Mouse (Mus musculus) c-Kit-negative CD71-positive TER-119-positive erythroid progenitor cells, embryonic 14.5 days (primary cell): ENCODE data around the gene Gm6899.

ENCODE experiments used
- DNase-seq: peaks from one replicate; pipeline ENCODE4 v3.0.0-alpha.2; 2013; ENCODE audit warnings: low read depth, low spot score

Gm6899 gene

DNA sequence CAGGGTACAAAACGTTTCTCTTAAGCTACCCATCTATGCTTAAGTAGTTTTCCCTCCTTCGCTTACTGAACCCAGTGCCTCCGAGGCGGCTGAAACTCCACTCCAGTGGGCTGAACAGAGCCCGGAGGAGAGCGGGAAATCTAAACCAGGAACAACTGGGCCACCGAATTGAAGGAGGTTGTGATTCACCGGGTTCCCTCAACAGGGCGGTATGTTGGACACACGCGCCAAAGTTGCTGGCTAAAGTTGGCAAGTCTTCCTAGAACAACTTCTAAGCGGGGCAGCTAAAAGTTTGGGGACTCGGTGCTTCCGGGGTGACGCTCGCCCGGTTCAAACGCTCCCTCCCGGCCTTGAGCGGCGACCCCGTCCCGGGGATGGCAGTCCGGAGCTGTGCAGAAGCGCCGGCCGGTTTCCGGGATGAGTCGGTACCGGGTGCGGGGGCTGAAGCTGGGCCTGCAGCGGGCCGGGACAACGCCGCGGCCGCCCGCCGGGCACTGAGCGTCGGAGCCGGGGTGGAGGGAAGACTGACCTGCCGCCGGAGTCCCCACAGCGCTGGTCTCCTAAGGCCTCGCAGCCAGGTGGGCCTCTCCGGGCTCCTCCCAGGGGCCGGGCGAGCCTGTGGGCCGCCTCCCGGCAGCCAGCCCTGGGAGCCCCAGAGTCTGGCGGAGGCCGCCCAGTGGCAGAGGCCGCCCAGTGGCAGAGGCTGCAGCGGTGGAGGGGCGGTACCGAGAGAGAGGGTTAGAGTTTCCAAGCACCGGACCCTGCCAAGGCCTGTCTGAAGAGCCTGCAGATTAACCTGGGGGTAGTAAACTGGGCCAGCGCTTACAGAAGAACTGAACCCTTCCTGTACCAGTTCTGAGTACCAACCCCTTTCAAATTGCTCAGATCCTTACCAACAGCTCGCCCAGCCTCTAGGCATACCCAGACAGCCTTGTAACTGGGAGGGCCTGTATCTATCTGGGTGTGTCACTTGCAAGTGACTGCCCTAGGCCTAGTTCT is at the start of gene Gm6899, which contains the start of gene Vrk2:
Gm6899 (plus strand) TSS at position 181 of the 999 bp plus-strand sequence.
Vrk2 (minus strand) TSS at position 939 of the 999 bp plus-strand sequence.
- DNase-seq = peak; percentile 81

DNA sequence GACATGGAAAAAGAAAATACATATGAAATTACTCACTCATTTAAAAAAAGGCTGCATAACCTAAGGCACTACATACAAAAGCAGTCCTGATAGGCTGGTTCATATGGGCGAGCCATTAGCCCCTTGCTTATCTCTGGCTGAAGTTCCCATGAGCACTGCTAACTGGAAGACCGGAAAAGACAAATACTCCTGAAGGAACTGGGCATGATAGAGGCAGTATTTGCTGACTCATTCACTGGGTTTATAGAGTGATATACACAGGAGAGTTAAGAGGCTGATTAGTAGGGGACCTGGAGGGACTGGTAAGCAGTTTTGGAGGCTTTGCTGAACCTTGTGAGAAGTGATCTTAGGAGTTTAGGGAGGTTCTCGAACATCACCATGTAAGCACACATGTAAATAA is 41.5 kb upstream of the Gm6899 start:
- peak; percentile 41 for DNase-seq

DNA sequence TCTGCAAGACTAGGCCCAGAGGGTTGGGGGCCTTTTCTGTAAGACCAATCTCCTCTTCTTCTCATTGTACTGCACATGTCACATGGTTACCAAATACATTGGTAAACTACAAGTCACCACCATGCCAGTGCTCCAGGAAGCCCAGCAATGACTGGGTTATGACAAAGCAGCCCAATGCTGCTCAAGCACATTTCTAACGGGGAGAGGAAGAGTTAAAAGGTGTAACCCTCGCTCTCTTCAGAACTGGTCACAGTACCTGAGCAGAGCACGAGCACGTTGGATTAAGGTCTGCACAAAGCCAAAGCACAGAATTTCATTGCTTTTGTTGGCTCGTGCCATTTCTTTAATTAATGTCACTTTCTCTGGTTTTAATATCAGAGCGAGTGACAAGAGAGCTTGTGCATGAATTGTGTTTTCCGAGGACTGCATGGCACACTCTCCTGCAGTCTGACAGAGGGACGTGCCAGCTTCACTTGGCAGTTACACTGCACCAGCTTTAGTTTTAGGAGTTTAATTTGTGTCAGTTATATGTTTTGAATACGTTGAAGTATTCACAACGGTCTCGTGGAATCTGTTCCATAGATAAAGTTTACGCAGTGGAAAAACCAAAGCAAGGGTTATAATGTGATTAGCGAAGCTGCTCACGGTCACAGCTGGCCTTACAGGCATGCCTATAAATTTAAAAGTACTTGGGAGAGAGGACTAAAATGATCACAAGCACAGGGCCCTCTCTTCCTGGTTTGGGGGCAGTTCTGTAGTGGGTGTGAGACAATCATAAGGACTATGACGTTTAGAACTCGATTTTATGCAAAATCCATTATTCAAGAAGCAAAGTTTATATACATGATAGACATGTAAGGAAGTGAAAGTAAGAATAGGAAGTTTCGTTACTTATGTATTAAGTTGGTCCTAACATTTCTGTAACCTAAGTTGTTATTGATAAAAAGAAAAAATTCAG is 7.4 kb upstream of the Gm6899 start:
- no peak for DNase-seq

DNA sequence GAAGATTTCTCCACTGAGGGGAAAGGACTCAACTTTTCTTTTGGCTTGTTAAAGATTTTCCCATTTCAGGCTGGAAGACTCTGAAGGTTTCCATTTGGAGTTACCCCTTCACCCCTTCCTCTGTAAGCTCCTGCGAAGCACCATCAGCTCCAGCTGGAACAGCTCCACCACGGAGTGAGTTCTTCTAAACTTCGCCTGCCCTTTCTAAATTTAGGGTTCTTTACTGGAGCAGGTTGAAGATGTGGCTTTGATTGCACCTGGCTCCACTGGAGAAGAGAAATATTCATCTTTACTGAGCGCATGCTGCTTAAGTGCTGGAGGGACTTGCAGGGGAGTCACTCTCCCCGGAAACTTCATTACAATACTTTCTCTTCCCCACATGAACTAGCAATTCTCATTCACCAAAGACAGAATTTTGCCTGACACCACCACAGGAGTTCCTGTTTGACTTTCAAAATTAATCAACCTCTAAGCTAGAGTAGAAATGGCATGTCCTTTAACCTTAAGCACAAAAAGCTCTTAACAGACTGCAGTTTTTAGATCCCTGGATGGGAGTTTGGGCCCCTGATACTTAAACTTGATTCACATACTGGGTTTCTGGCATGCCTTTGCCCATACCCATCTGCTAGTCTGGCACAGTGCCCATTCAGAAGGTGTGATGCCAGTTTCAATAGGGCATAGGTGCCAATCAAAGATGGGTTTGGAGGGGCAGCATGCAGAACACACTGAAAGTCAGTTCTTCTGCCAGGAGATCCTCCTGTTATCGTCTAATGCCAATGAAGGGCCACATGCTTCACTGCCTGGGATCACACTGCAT is 6.5 kb upstream of the Gm6899 start:
- DNase-seq = no peak

DNA sequence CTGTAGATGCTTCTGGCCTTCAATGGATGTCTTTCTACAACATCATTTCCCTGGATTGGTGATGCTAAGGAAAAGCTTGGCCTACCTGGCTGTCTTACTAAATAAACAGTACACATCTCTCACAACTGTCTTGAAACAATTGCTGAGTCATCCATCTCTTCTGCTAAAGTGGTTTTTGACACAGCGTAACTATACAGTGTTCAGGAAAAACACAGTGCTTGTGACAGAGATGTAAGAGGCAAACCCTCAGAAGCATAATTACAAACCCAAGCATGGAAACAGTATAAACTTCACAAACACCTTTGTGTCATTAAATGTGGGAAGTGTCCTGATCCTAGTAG is 5.9 kb upstream of the Gm6899 start:
- DNase-seq = no peak

DNA sequence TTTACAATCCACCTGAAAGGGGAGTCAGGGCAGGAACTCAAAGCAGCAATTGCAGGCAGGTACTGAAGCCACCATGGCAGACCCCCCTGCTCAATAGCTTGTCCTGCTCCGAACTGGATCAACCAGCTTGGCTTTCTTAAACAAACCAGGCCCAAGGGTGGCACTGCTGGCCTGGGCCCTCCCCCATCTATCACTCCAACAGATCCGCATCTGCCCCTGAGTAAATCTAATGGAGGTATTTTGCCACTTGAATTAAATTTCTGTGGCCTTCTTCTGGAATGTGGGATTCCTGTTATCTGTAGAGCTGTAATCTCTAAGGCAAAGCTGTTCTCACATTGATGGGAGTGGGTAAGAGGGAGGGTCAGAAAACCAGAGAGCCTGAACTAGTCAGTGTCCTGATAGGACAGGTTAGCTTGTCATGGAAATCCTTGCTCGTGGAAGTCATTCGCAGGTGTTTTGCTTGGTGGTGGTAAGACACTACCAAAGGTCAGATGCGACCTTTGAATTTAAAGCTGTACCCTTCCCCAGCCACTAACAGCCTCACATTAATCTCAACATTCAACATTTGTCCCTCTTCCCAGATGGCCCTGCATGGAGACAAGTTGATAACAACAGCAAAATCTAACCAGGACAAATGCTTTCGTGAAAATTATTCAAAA is 517 bp upstream of the Gm6899 start:
- no peak for DNase-seq

DNA sequence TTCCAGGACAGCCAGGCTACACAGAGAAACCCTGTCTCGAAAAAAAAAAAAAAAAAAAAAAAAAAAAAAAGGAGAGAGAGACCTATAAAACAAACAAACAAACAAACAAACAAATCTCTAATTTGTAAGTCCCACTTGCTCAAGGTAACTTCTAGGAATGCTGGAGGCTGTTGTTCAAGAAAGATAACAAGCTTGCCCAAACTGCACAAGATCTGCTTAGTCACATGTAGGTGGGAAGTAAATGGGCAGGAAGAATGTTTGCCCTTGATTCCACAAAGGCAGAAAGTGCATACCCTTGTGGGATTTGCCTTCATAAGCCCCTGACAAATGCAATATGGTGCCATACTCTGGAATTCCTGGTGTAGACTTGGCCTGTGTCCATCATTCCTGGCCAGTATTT is 1.4 kb downstream of the Gm6899 start:
- peak; percentile 71 for DNase-seq

DNA sequence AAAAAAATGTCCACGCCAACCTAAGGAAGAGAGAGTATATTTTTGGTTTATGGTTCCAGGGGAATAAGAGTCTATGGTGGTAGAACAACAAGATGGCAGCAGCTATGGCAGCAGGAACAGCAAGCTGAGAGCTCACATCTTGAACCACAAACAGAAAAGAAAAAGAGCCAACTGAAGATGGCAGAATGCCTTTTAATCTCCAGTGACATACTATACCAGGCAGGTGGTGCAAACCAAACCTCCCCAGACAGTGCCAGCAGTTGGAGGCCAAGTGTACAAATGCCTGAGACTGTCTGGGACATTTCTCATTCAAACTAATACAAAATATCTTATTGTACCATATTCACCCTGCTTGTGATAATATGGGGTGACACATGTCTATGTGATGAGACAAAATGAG is 3.1 kb downstream of the Gm6899 start:
- no peak for DNase-seq

DNA sequence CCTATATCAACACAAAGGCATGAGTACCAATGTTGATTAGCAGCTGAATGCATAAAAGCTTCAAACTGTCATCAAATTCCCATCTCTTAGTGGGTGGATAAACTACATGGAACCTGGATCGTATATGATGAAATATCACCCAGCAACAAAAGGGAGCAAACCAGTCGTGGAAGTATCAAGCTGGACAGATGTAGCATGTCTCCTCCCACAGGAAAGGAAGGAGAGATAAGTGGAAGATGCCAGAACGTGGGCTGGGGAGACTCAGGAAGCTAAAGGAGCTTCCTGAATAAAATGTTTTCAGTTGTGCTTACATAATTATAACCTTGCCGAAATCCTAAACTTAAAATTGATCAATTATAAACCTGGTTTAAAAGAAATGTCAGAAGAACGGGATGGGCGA is 4.1 kb downstream of the Gm6899 start:
- no peak for DNase-seq

DNA sequence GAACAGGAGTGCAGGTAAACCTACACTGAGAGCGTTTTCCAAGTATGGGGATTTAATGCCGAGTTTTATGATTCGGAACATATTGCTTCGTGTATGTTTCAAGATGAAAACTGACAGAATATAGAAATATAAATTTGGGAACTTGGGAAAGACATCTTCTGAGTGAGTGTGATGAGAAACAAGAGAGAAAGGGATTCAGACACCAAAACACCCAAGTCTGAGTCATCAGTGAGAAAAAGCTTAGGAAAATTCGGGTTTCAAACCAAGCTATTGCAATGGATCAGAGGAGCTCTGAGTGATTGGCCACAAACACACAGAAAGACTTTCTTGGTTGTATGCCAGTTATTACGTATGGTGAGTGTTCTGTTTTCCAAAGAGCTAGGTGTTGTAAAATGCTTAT is 4.7 kb downstream of the Gm6899 start:
- no peak for DNase-seq

DNA sequence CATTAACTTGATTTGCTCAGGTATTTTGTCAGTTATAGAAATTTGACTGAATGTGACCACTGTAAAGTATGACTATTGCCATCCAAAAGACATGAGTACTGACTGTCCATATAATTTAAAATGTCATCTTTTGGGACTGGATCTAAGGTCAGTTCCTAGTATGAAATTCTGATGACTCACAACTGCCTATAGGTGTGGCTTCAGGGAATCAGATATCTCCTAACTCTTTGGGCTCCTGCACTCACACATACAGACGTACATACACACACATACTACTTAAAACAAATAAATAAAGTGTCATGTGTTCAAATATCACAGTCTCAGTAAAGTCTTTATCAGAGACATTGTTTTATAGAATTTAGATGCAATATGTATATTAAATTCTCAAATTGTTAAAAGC is 5.8 kb downstream of the Gm6899 start:
- DNase-seq = peak; percentile 68

DNA sequence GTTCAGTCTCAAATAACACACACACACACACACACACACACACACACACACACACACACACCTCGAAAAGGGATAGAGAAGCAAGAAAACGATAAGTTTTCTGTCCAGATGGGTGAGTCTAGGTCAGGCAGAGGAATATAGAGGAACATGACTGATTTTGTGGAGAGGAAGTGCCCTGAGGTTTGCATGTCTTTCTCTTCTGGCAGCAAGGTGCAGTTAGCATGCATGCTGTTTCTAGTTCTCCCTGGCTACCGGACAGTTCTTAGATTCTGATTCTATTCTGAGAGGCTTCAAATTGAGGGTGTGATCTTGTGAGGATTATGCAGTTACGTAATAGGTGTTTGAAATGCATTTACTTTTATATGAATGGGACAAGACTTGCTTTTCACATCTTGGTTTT is 7.7 kb downstream of the Gm6899 start:
- no peak for DNase-seq

DNA sequence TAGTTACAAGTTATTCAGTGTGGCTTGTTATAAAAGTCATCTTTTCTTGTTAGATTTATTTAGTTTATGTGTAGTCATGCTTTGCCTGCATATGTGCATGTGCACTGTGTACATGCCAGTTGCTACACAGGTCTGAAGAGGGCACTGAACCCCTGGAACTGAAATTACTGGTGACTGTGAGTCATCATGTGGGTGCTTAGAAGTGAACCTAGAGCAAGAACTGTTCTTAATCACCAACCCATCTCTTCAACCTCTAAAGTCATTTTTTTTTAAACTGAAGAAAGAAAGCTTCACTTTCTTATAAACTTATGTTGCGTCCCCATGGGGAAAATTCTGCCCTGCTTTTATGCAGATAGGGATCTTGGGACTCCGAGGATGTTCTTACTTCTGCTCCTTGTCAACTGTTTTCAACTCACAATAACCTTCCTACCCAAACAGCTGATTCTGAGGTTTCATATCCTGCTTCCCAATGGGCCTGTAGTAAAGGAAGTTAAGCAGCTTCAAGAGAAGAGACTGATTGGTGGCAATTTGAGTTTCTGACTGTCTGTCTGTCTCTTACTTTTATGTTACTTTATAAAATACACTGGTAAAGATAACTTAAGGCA is 8.6 kb downstream of the Gm6899 start:
- no peak for DNase-seq

DNA sequence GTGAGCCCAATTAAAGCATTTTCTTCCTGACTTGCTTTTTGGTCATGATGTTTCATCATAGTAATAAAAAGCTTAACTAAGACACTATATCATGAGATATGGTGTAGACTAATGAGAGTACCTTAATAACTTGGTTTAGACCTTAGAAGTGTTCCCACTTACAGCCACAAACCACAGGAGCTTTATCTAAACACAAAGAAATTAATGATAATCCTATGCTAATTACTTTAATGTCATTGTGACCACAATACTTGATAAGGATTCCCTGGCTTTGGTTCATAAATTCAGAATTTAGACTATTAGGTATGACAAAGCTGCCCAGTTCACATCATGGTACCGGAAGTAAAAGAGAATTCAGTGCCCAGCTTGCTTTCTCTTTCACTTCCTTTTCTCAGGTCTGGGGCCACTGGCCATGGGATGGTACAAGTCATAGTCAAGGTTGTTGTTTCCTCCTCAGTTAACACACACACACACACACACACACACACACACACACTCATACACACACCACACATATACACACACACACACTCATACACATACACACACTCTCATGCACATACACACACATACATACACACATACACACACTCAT is 11.1 kb downstream of the Gm6899 start:
- DNase-seq = no peak

DNA sequence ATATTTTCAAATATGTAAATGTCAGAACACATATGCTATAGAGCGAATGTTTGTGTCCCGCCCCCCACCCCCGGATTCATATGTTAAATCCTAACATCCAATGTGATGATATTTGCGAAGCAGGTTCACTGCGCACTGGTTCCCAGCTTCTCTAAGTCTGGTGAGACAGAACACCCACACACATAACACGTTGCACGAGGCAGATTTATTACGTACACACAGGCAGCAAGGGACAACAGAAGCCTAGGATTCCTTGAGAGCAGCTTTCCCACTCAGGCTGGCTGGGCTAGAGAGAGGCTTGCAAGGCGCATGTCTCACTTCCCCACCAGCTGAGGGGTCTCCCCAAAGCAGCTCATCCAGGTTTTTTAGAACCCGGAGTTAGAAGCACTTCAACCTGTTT is 15.8 kb downstream of the Gm6899 start:
- no peak for DNase-seq

DNA sequence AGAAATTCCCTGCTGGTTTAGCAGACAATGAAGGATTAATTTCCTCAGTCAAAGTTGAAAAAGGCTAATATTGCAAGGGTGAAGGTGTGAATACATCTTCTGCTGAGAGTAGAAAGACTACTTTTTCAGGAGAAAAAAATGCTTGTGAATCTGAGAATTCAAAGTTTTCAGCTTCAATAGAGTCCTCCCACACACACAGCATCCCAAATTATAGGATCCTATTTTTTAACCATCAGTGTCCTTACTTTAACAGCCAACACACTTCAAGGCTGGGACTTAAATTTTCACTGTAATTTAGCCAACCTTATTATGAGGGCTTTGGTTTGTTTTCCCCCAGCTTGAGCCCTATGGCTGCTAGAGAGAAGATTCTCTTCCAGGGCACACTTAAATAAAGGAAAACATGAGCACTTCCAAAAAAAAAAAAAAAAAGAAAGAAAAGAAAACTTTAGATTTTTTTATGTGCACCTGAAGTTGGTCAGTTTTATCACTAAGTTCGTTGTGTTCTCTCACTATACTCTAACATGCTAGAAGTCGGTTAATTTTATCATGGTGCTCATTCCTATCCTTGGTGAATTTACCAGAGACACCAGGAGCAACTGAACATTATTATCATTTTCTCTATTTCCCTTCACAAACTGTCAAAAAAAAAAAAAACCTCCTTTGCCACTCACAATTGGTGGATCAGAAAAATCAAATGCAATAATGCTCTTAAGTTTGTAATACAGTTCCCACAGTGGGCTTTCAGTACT is 25.6 kb downstream of the Gm6899 start:
- DNase-seq = no peak

DNA sequence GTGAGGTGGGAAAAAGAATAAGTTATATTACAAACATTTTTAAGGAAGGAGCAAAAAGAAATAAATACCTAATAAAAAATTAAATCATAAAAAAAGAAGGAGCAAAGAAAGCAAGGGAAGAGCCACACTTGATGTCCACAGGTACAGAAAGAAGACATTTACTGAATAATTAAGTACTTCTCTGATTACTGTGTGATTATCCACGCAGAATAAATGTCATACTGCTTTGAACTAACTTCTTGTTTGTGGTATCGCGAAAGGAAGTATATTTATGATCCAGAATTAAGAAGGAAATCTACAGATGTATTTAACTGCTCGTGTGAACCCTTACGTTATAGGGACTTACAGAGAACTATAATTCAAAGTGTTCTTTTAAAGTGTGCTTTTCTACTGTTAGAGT is 29.7 kb downstream of the Gm6899 start:
- no peak for DNase-seq

DNA sequence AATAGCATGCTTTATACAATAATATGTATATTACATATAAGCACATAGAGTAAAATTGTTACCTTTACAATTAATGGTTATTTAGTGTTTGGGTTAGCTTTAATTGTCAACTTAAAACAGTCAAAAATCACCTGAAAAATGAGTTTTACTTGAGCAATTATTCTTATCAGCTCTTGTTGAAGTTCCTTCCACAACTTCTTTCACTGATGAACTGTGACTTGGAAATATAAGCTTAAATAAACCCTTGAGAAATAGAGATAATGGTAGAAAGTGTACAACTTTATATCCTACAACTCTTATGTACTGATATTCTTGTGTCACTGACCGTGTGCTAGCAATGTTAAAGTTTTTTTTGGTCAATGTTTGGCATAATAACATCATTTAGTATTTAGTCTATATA is 43.2 kb downstream of the Gm6899 start:
- no peak for DNase-seq

DNA sequence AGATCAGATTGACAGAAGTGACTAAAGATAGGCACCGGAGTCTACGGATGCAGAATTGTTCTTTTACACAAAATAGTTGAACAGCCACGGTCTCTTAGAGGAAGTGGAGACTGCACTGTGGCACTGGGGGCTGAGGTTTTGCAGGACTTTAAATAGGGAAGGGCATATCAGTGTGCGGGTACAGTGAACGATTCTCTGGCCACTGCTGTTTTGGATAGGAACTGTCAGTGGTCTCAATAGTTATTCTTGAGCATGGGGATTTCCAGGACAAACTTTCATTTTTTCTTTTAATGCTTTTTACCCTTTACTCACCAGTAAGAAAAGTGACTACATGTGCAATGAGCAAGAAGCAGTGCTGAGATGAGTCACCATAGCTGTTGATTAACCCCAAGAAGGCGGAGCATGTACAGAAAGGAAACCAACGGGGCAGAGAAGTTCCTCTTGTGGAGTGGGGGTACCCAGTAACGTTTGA is 47.3 kb downstream of the Gm6899 start:
- DNase-seq = no peak
